Mouse (Mus musculus): ENCODE measurements at regions not wholly inside any gene's neighbourhood (a gene's known extent, or its start where the extent isn't known, plus 50 kb on each side); places are given as distances from the start of the nearest gene placed in this dataset.

GRCm38 (mm10) chr1:17415958-17416357, 729.7 kb downstream of the Crisp4 start:
- TF ChIP-seq POLR2A (IDR thresholded peaks at IDR 0.05; ENCODE audit: borderline replicate concordance, extremely low read depth, insufficient read depth, insufficient read length, poor library complexity, severe bottlenecking) (no peak), CTCF (IDR thresholded peaks at IDR 0.05; ENCODE audit: borderline replicate concordance, extremely low read depth, insufficient read depth, insufficient read length) (no peak)
